In genomic region chr5:37816907-37817657, GRCm38 (mm10) we compare ENCODE assay signal across 8 mouse cellular contexts. TPM values are rescaled to one million over a fixed set of nuclear protein-coding genes. Genes with fewer than 3 reads are reported as not detected.
DNase-seq lines count a peak whose midpoint lies in the region; ATAC-seq and TF ChIP-seq lines count a peak whose summit lies in the region.

No protein-coding gene starts in this region.

- H3K36me3 ChIP-seq in forebrain, embryonic 12.5 days (replicated peaks) = no peaks in the 10 kb centered on the region
- H3K36me3 ChIP-seq in liver, embryonic 14.5 days (replicated peaks; ENCODE audit: control insufficient read depth, insufficient read depth, low read depth) = no peaks in the 10 kb centered on the region
- no peaks in the 10 kb centered on the region for H3K36me3 ChIP-seq in stomach, embryonic 16.5 days (ENCODE audit: control insufficient read depth, insufficient read depth, low read length)

- intact Hi-C loops in heart, postnatal 25 days (cut with DNase I) = loop anchor here (10.0 kb wide), 1 partner anchor 378 kb away; no protein-coding TSS in a partner anchor

- no peak overlapping the region for H3K27ac ChIP-seq in forebrain, embryonic 12.5 days
- no peak overlapping the region for H3K27ac ChIP-seq in liver, embryonic 14.5 days
- no peak overlapping the region for H3K27ac ChIP-seq in stomach, embryonic 16.5 days (ENCODE audit: low read length)

- ATAC-seq in forebrain, embryonic 12.5 days (ENCODE audit: low FRiP score) = peak; percentile 61; the same call in 1 of the 2 replicates
- ATAC-seq in liver, embryonic 14.5 days (ENCODE audit: insufficient read depth) = no peak
- peak; percentile 47; the same call in 1 of the 2 replicates for ATAC-seq in stomach, embryonic 16.5 days (ENCODE audit: insufficient read depth, low FRiP score)

- peaks cover 97% of the 10 kb centered on the region for H3K27me3 ChIP-seq in forebrain, embryonic 12.5 days
- peaks cover 68% of the 10 kb centered on the region for H3K27me3 ChIP-seq in liver, embryonic 14.5 days (ENCODE audit: control insufficient read depth, insufficient read depth, low read length)
- H3K27me3 ChIP-seq in stomach, embryonic 16.5 days (ENCODE audit: control insufficient read depth, insufficient read depth, low read length) = peaks cover 80% of the 10 kb centered on the region

- 0 out of 2 replicates have a peak, but pooled peaks have one; percentile 22 for TF ChIP-seq CTCF in liver, embryonic 14.5 days (IDR thresholded peaks at IDR 0.05; ENCODE audit: low read depth)

- no peak overlapping the region for H3K9ac ChIP-seq in forebrain, embryonic 12.5 days
- no peak overlapping the region for H3K9ac ChIP-seq in liver, embryonic 14.5 days (replicated peaks)
- no peak overlapping the region for H3K9ac ChIP-seq in stomach, embryonic 16.5 days (ENCODE audit: low read length)

- no peaks in the 10 kb centered on the region for H3K9me3 ChIP-seq in forebrain, embryonic 12.5 days
- no peaks in the 10 kb centered on the region for H3K9me3 ChIP-seq in liver, embryonic 14.5 days (ENCODE audit: control insufficient read depth, low read length)
- no peaks in the 10 kb centered on the region for H3K9me3 ChIP-seq in stomach, embryonic 16.5 days (replicated peaks; ENCODE audit: control insufficient read depth, low read length)

- H3K4me1 ChIP-seq in forebrain, embryonic 12.5 days = peaks cover 17% of the 10 kb centered on the region
- no peaks in the 10 kb centered on the region for H3K4me1 ChIP-seq in liver, embryonic 14.5 days (replicated peaks; ENCODE audit: control insufficient read depth in 2 of 2, insufficient read depth in 2 of 2, low read length in 1 of 2)
- no peaks in the 10 kb centered on the region for H3K4me1 ChIP-seq in stomach, embryonic 16.5 days (ENCODE audit: control insufficient read depth, insufficient read depth, low read length)

- WGBS in forebrain, embryonic 12.5 days = 2% methylated on average over 46 of the region's 46 CpGs
- 2% methylated on average over 45 of the region's 46 CpGs for WGBS in liver, embryonic 14.5 days (ENCODE audit: insufficient replicate concordance)
- WGBS in stomach, embryonic 16.5 days = 2% methylated on average over 46 of the region's 46 CpGs

- H3K4me2 ChIP-seq in forebrain, embryonic 12.5 days = peak overlapping the region; percentile 32
- H3K4me2 ChIP-seq in liver, embryonic 14.5 days (ENCODE audit: low read depth) = no peak overlapping the region
- H3K4me2 ChIP-seq in stomach, embryonic 16.5 days (ENCODE audit: low read depth, low read length) = peak overlapping the region; percentile 23; the same call in 1 of the 2 replicates

- DNase-seq in urinary bladder, postnatal 25 days (ENCODE audit: low spot score) = peak; percentile 29
- no peak for DNase-seq in urinary bladder, adult 18-20 months (ENCODE audit: low spot score in 2 of 2)
- DNase-seq in heart, postnatal 25 days (ENCODE audit: low spot score) = peak; percentile 20
- no peak for DNase-seq in liver, embryonic 14.5 days (ENCODE audit: low read depth in 3 of 3, low spot score in 3 of 3)
- no peak for DNase-seq in right cerebral cortex, postnatal 10 days (ENCODE audit: low spot score in 2 of 2)
- no peak for DNase-seq in layer of hippocampus, adult 9-11 months

- peak overlapping the region; percentile 20 for H3K4me3 ChIP-seq in forebrain, embryonic 12.5 days (replicated peaks)
- no peak overlapping the region for H3K4me3 ChIP-seq in liver, embryonic 14.5 days (ENCODE audit: insufficient read depth in 1 of 2, low read depth in 2 of 2, low read length in 2 of 2)
- peak overlapping the region; percentile 12; the same call in 1 of the 2 replicates for H3K4me3 ChIP-seq in stomach, embryonic 16.5 days (replicated peaks; ENCODE audit: low read length)

- TF ChIP-seq EP300 in liver, embryonic 14.5 days (IDR thresholded peaks at IDR 0.05; ENCODE audit: low read depth) = no peak

RNA-seq across cellular contexts. Expression of gene Msx1, which starts 7.3 kb away (rescaled TPM):
- polyA plus RNA-seq in forebrain, embryonic 12.5 days (2016; fragmentation: Nextera tagmentation; extraction: Ambion mirVana) = 40.3 and 67.9 TPM in 2 replicates
- total RNA-seq in heart, postnatal 25 days (2021) = 1 to 10 TPM; 4.0 to 5.1 TPM
- polyA plus RNA-seq in liver, embryonic 14.5 days (2012; rRNA removed) = 0.05 and 0.18 TPM in 2 replicates
- 0.05 and 0.11 TPM in 2 replicates for polyA plus RNA-seq in liver, embryonic 14.5 days (2014; fragmentation: Nextera tagmentation; extraction: Ambion mirVana)
- polyA plus RNA-seq in stomach, embryonic 16.5 days (2015; fragmentation: Nextera tagmentation; extraction: Ambion mirVana) = 2.0 and 2.5 TPM in 2 replicates

Comparison
In these comparisons a context has a peak if more than half of its experiments do, and no peak if none do; other contexts are left out.
1. DNase-seq: peak in urinary bladder, postnatal 25 days (single experiment) and heart, postnatal 25 days (single experiment); none in urinary bladder, adult 18-20 months (0 of 2), liver, embryonic 14.5 days (0 of 3), right cerebral cortex, postnatal 10 days (0 of 2) and layer of hippocampus, adult 9-11 months (single experiment).
2. H3K4me3 ChIP-seq: peak in forebrain, embryonic 12.5 days (single experiment) and stomach, embryonic 16.5 days (single experiment); none in liver, embryonic 14.5 days (0 of 2).
3. RNA of gene Msx1, which starts 7.3 kb away (polyA plus RNA-seq): 40.3 to 67.9 TPM in forebrain, embryonic 12.5 days; 2.0 to 2.5 TPM in stomach, embryonic 16.5 days and 0.05 to 0.18 TPM in liver, embryonic 14.5 days; every median in the first group is over 10 times any median in the second.